Mouse (Mus musculus) megakaryocyte, adult 5-6 weeks (primary cell): Measurements from ENCODE around the gene Gm3238. TPM values are rescaled to one million over a fixed set of nuclear protein-coding genes. Genes with fewer than 3 reads are reported as not detected.
"Not testable (repeated sequence)": the region's sequence is repeated elsewhere in the genome, so short reads cannot be mapped to it uniquely, and the experiment has no call there.

Source experiments
- ATAC-seq: 2 replicates; pipeline ENCODE4 v1.8.0; 2016; ENCODE audit warnings: mild to moderate bottlenecking, inconsistent platforms; ENCODE audit not compliant: poor library complexity, severe bottlenecking
- total RNA-seq, 2 experiments: library from RNA; stranded (forward) in 1 of 2; stranded (reverse) in 1 of 2; fragments of 153-499, 151-499 nt in 1 of 2; fragments of 221-1000, 200-1000 nt in 1 of 2; gene quantifications; 2 replicates each; pipeline versions ENCODE4 v1.2.3 to v1.2.4; 2015 to 2017

Gm3238 gene
- total RNA-seq, 2 experiments from 2014 or later: not detected

- not testable (repeated sequence) for ATAC-seq
Observed at GRCm38 (mm10) chr10:77750686-77751085, 20.4 kb downstream of the Gm3238 start.

GRCm38 (mm10) chr10:77741924-77742688 lies 29.0 kb downstream of the Gm3238 start, which contains the start of gene Gm18596:
Gene Gm18596 (minus strand): TSS chr10:77742638.
- not testable (repeated sequence) for ATAC-seq

- no peak for ATAC-seq
Observed at GRCm38 (mm10) chr10:77738929-77739328, 32.2 kb downstream of the Gm3238 start.

GRCm38 (mm10) chr10:77735928-77736327 lies 35.2 kb downstream of the Gm3238 start:
- ATAC-seq: no peak

DNA sequence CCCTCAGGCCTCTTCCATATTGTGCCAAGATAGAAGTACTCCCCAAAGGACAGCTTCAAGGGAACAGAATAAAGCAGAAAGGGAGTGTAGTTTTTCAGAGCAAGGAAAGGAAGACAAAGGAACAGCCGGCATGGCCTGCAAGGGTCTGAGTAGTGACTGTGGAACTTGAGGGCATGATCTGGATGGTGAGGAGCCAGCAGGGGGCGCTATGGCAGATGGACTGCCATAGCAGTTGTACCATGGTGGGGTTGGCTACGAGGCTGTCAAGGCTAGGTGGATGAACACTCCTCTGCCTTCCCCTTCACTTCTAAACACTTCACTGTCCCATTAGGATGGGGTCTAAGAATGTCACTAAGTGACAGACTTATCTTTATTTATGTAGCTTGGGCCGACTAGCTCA lies 41.9 kb downstream of the Gm3238 start:
- no peak for ATAC-seq

- ATAC-seq: no peak
Observed at GRCm38 (mm10) chr10:77728280-77728679, 42.8 kb downstream of the Gm3238 start.

GRCm38 (mm10) chr10:77726186-77726585 lies 44.9 kb downstream of the Gm3238 start, which contains the start of gene Gm10100:
Gene Gm10100 (plus strand): TSS chr10:77726486.
- no peak for ATAC-seq

DNA sequence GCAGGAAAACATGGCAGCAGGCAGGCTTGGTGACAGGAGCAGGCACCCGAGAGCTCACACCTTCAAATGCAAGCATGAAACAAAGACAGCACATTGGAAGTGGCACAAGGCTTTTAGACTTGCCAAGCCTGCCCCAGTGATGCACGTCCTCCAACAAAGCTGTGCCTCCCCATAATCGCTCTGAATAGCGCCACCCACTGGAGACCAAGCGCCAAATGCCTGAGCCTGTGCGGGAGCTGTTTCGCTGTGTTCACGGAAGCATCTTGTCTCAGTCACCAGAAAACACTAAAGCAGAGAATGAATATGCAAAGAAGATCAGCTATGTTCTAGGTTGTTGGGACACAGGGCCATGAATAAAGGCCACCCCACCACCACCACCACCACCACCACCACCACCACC lies 46.3 kb downstream of the Gm3238 start:
- no peak for ATAC-seq

Other genes with a start within 250 kb of the Gm3238 start
Only the 30 nearest of the 32 such genes appear.
- 82.8 and 97.8 TPM in 2 replicates for gene Pttg1ip, start 189.6 kb downstream of the Gm3238 start, total RNA-seq (2015)
- 50.0 and 54.8 TPM in 2 replicates for gene Pttg1ip, start 189.6 kb downstream of the Gm3238 start, total RNA-seq (2017)
- gene Sumo3, start 165.2 kb downstream of the Gm3238 start, total RNA-seq (2015): 22.1 and 22.7 TPM in 2 replicates
- 118 and 137 TPM in 2 replicates for gene Sumo3, start 165.2 kb downstream of the Gm3238 start, total RNA-seq (2017)
- not detected in 2 replicates for gene Gm49325, start 165.1 kb downstream of the Gm3238 start, total RNA-seq (2015)
- not detected in 2 replicates for gene Gm49325, start 165.1 kb downstream of the Gm3238 start, total RNA-seq (2017)
- gene Ube2g2, start 149.1 kb downstream of the Gm3238 start, total RNA-seq (2015): 15.3 and 18.1 TPM in 2 replicates
- gene Ube2g2, start 149.1 kb downstream of the Gm3238 start, total RNA-seq (2017): 27.4 and 40.0 TPM in 2 replicates
- gene Tspear, start 84.8 kb downstream of the Gm3238 start, total RNA-seq (2015): not detected in 2 replicates
- not detected in 2 replicates for gene Tspear, start 84.8 kb downstream of the Gm3238 start, total RNA-seq (2017)
- not detected in 2 replicates for gene Gm19402, start 80.6 kb downstream of the Gm3238 start, total RNA-seq (2015)
- gene Gm19402, start 80.6 kb downstream of the Gm3238 start, total RNA-seq (2017): not detected in 2 replicates
- not detected in 2 replicates for gene Gm9508, start 74.1 kb downstream of the Gm3238 start, total RNA-seq (2015)
- not detected in 2 replicates for gene Gm9508, start 74.1 kb downstream of the Gm3238 start, total RNA-seq (2017)
- gene Gm10272, start 64.7 kb downstream of the Gm3238 start, total RNA-seq (2015): not detected in 2 replicates
- not detected in 2 replicates for gene Gm10272, start 64.7 kb downstream of the Gm3238 start, total RNA-seq (2017)
- not detected in 2 replicates for gene Gm10024, start 59.9 kb downstream of the Gm3238 start, total RNA-seq (2015)
- gene Gm10024, start 59.9 kb downstream of the Gm3238 start, total RNA-seq (2017): not detected in 2 replicates
- not detected in 2 replicates for gene Gm10142, start 55.5 kb downstream of the Gm3238 start, total RNA-seq (2015)
- not detected in 2 replicates for gene Gm10142, start 55.5 kb downstream of the Gm3238 start, total RNA-seq (2017)
- not detected in 2 replicates for gene Krtap12-1, start 50.7 kb downstream of the Gm3238 start, total RNA-seq (2015)
- gene Krtap12-1, start 50.7 kb downstream of the Gm3238 start, total RNA-seq (2017): not detected in 2 replicates
- not detected in 2 replicates for gene Gm10100, start 44.8 kb downstream of the Gm3238 start, total RNA-seq (2015)
- gene Gm10100, start 44.8 kb downstream of the Gm3238 start, total RNA-seq (2017): not detected in 2 replicates
- gene Gm18596, start 28.7 kb downstream of the Gm3238 start, total RNA-seq (2015): not detected in 2 replicates
- gene Gm18596, start 28.7 kb downstream of the Gm3238 start, total RNA-seq (2017): not detected in 2 replicates
- not detected in 2 replicates for gene Gm9736, start 20.0 kb downstream of the Gm3238 start, total RNA-seq (2015)
- gene Gm9736, start 20.0 kb downstream of the Gm3238 start, total RNA-seq (2017): not detected in 2 replicates
- gene Gm3233, start 11.6 kb downstream of the Gm3238 start, total RNA-seq (2015): not detected in 2 replicates
- gene Gm3233, start 11.6 kb downstream of the Gm3238 start, total RNA-seq (2017): not detected in 2 replicates
- not detected in 2 replicates for gene Gm7138, start 5.6 kb upstream of the Gm3238 start, total RNA-seq (2015)
- gene Gm7138, start 5.6 kb upstream of the Gm3238 start, total RNA-seq (2017): not detected in 2 replicates
- not detected in 2 replicates for gene Gm3250, start 11.2 kb upstream of the Gm3238 start, total RNA-seq (2015)
- not detected in 2 replicates for gene Gm3250, start 11.2 kb upstream of the Gm3238 start, total RNA-seq (2017)
- not detected in 2 replicates for gene Gm7137, start 16.9 kb upstream of the Gm3238 start, total RNA-seq (2015)
- not detected in 2 replicates for gene Gm7137, start 16.9 kb upstream of the Gm3238 start, total RNA-seq (2017)
- gene Gm9639, start 23.8 kb upstream of the Gm3238 start, total RNA-seq (2015): not detected in 2 replicates
- gene Gm9639, start 23.8 kb upstream of the Gm3238 start, total RNA-seq (2017): not detected in 2 replicates
- gene Gm19668, start 27.8 kb upstream of the Gm3238 start, total RNA-seq (2015): not detected in 2 replicates
- not detected in 2 replicates for gene Gm19668, start 27.8 kb upstream of the Gm3238 start, total RNA-seq (2017)
- not detected in 2 replicates for gene Gm9507, start 40.5 kb upstream of the Gm3238 start, total RNA-seq (2015)
- gene Gm9507, start 40.5 kb upstream of the Gm3238 start, total RNA-seq (2017): not detected in 2 replicates
- gene Gm2696, start 43.4 kb upstream of the Gm3238 start, total RNA-seq (2015): not detected in 2 replicates
- not detected in 2 replicates for gene Gm2696, start 43.4 kb upstream of the Gm3238 start, total RNA-seq (2017)
- not detected in 2 replicates for gene Krtap10-4, start 55.8 kb upstream of the Gm3238 start, total RNA-seq (2015)
- gene Krtap10-4, start 55.8 kb upstream of the Gm3238 start, total RNA-seq (2017): not detected in 2 replicates
- not detected in 2 replicates for gene Krtap10-10, start 64.6 kb upstream of the Gm3238 start, total RNA-seq (2015)
- not detected in 2 replicates for gene Krtap10-10, start 64.6 kb upstream of the Gm3238 start, total RNA-seq (2017)
- not detected in 2 replicates for gene Gm36176, start 75.5 kb upstream of the Gm3238 start, total RNA-seq (2015)
- not detected in 2 replicates for gene Gm36176, start 75.5 kb upstream of the Gm3238 start, total RNA-seq (2017)
- gene Gm10318, start 81.5 kb upstream of the Gm3238 start, total RNA-seq (2015): not detected in 2 replicates
- not detected in 2 replicates for gene Gm10318, start 81.5 kb upstream of the Gm3238 start, total RNA-seq (2017)
- not detected in 2 replicates for gene Gm3285, start 90.7 kb upstream of the Gm3238 start, total RNA-seq (2015)
- not detected in 2 replicates for gene Gm3285, start 90.7 kb upstream of the Gm3238 start, total RNA-seq (2017)
- 0.07 TPM in 1 of 2 replicates, not detected in the other for gene Lrrc3, start 131.2 kb upstream of the Gm3238 start, total RNA-seq (2015)
- gene Lrrc3, start 131.2 kb upstream of the Gm3238 start, total RNA-seq (2017): not detected in 2 replicates
- 15.2 and 20.7 TPM in 2 replicates for gene Trpm2, start 199.2 kb upstream of the Gm3238 start, total RNA-seq (2015)
- 33.5 and 35.8 TPM in 2 replicates for gene Trpm2, start 199.2 kb upstream of the Gm3238 start, total RNA-seq (2017)
- 9.1 and 12.3 TPM in 2 replicates for gene 1810043G02Rik, start 207.2 kb upstream of the Gm3238 start, total RNA-seq (2015)
- gene 1810043G02Rik, start 207.2 kb upstream of the Gm3238 start, total RNA-seq (2017): 12.2 and 15.8 TPM in 2 replicates